In the genomic region with DNA sequence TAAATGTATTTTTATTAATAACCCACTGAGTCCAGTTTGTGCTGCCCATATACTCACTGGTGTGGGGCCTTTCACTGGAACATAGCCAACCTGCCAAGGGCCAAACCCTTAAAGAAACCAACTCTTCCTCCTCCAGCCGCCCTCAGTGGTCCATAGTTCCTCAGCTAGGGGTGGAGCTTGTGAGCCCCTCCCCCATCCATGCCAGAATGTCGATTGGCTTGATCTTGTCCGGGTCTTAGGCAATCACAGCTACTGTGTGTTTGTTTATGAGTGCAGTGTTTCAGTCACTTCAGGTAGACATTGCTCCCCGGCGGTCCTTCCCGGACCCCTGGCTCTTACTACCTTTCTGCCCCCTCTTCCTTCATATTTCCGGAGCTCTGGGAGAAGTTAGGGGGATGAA, we compare ENCODE assay signal across 26 mouse cellular contexts. TPM values are rescaled to one million over a fixed set of nuclear protein-coding genes. Genes with fewer than 3 reads are reported as not detected.
"Had no signal": no experiment of that assay in that cellular context is flagged by ENCODE, and none has a peak within 500 bp of the region (broad histone marks: within the 10 kb centered on the region; RNA-seq: fewer than 3 reads in every experiment).

No protein-coding gene starts in this region.

- H3K27me3 ChIP-seq: limb, embryonic 13.5 days; liver, embryonic 15.5 days; midbrain, embryonic 12.5 days had no signal

- H3K4me1 ChIP-seq: limb, embryonic 10.5 days; limb, embryonic 13.5 days; liver, embryonic 15.5 days; midbrain, embryonic 12.5 days had no signal

- ATAC-seq: inflammation-experienced regulatory T-cells, adult 6 months; midbrain, embryonic 16.5 days had no signal

- H3K36me3 ChIP-seq: limb, embryonic 10.5 days; limb, embryonic 13.5 days; liver, embryonic 15.5 days; midbrain, embryonic 12.5 days had no signal

- H3K9ac ChIP-seq: limb, embryonic 13.5 days; liver, embryonic 15.5 days; midbrain, embryonic 12.5 days had no signal

- DNase-seq: kidney, adult 18-20 months; kidney, postnatal 25 days; layer of hippocampus, adult 9-11 months; lung, adult 2 months; lung, postnatal 14 days; lung, postnatal 4 days; right cerebral cortex, adult 18-20 months; right cerebral cortex, postnatal 14 days; right cerebral cortex, postnatal 4 days; thymus, adult 2 months; thymus, postnatal 14 days; thymus, postnatal 4 days had no signal

- H3K9me3 ChIP-seq: limb, embryonic 10.5 days; limb, embryonic 13.5 days; liver, embryonic 15.5 days; midbrain, embryonic 12.5 days had no signal

- H3K4me2 ChIP-seq: limb, embryonic 13.5 days; liver, embryonic 11.5 days; liver, embryonic 15.5 days; midbrain, embryonic 12.5 days had no signal

- H3K4me3 ChIP-seq: layer of hippocampus, adult 2 months; limb, embryonic 10.5 days; limb, embryonic 13.5 days; liver, embryonic 15.5 days; midbrain, embryonic 12.5 days had no signal

- H3K27ac ChIP-seq: kidney, postnatal 0 days; layer of hippocampus, adult 2 months; limb, embryonic 10.5 days; limb, embryonic 13.5 days; liver, embryonic 15.5 days; midbrain, embryonic 12.5 days; stomach, postnatal 0 days had no signal

RNA-seq across cellular contexts. Expression of gene Onecut1, which starts 35.0 kb away (rescaled TPM):
- total RNA-seq: megakaryocyte progenitor cell, adult 5-6 weeks; megakaryocyte-erythroid progenitor cell, adult 5-6 weeks had no signal
- polyA plus RNA-seq: inflammation-experienced regulatory T-cells, adult 6 months; kidney, postnatal 0 days; large intestine, adult 2 months; limb, embryonic 10.5 days; lung, adult 2 months; lung, embryonic 16.5 days had no signal
